Mouse (Mus musculus) ES-E14 (cell line): Measurements from ENCODE around the gene Fntb. TPM values are rescaled to one million over a fixed set of nuclear protein-coding genes. Genes with fewer than 3 reads are reported as not detected.

ENCODE experiments used
- DNase-seq: peaks from one replicate; pipeline ENCODE4 v3.0.0-alpha.2; 2013; ENCODE audit warnings: low read depth, low spot score
- H3K27ac ChIP-seq: 2 replicates; pipeline ENCODE4 v1.5.1; 2012; ENCODE audit warnings: low read depth, mild to moderate bottlenecking, low read length, moderate library complexity, mixed read lengths; ENCODE audit not compliant: poor library complexity, insufficient read depth, severe bottlenecking
- H3K36me3 ChIP-seq: 2 replicates; pipeline ENCODE4 v1.6.1; 2012; ENCODE audit warnings: mild to moderate bottlenecking, low read length, moderate library complexity, mixed read lengths; ENCODE audit not compliant: control insufficient read depth, poor library complexity, insufficient read depth, severe bottlenecking
- H3K4me1 ChIP-seq, 2 experiments: fragments of 150-350 bp in 1 of 2; sonication (generic) in 1 of 2; 2 replicates each; pipeline ENCODE4 v1.6.1; 2012; ENCODE audit warnings: low read length in 2 of 2, mild to moderate bottlenecking in 1 of 2, mixed read lengths in 1 of 2; ENCODE audit not compliant: control insufficient read depth in 2 of 2, insufficient read depth in 2 of 2, poor library complexity in 1 of 2
- H3K4me3 ChIP-seq, 2 experiments: fragments of 150-350 bp in 1 of 2; sonication (generic) in 1 of 2; 2 replicates each; pipeline ENCODE4 v1.5.1; 2012; ENCODE audit warnings: low read length in 2 of 2, low read depth in 1 of 2, mild to moderate bottlenecking in 1 of 2, mixed read lengths in 1 of 2; ENCODE audit not compliant: insufficient read depth in 1 of 2, poor library complexity in 1 of 2, severe bottlenecking in 1 of 2
- H3K9ac ChIP-seq: 2 replicates; pipeline ENCODE4 v1.6.1; 2012; ENCODE audit warnings: low read depth, mild to moderate bottlenecking, low read length, mixed read lengths; ENCODE audit not compliant: poor library complexity, insufficient read depth, severe bottlenecking
- H3K9me3 ChIP-seq: fragments of 150-350 bp; sonication (generic); 2 replicates; pipeline ENCODE4 v1.6.1; 2012; ENCODE audit warnings: low read depth, mild to moderate bottlenecking, low read length; ENCODE audit not compliant: control insufficient read depth, insufficient read depth
- CHD2 ChIP-seq: IDR thresholded peaks from 2 replicates; pipeline ENCODE4 v1.6.1; 2014; ENCODE audit warnings: mild to moderate bottlenecking, low read depth, low read length, inconsistent platforms
- HCFC1 ChIP-seq: IDR thresholded peaks from 2 replicates; pipeline ENCODE4 v1.6.1; 2012; ENCODE audit warnings: low read length, inconsistent platforms, borderline replicate concordance; ENCODE audit not compliant: insufficient read depth
- MAFK ChIP-seq: IDR thresholded peaks from 2 replicates; pipeline ENCODE4 v1.6.1; 2014; ENCODE audit warnings: mild to moderate bottlenecking, low read depth, low read length, inconsistent platforms; ENCODE audit not compliant: insufficient read depth
- ZC3H11A ChIP-seq: IDR thresholded peaks from 2 replicates; pipeline ENCODE4 v1.6.1; 2012; ENCODE audit warnings: low read depth, mild to moderate bottlenecking, inconsistent platforms, low read length, borderline replicate concordance
- ZNF384 ChIP-seq: IDR thresholded peaks from 2 replicates; pipeline ENCODE4 v1.6.1; 2012; ENCODE audit warnings: low read depth, low read length, inconsistent platforms
- in situ Hi-C, 2 experiments: fragments of 600-800 bp; cut with MboI; formaldehyde crosslinking; loops; one replicate each; pipeline ENCODE4 v1.15.1; 2025; ENCODE audit warnings: low sequenced_read_pairs in 2 of 2, inconsistent platforms in 1 of 2; ENCODE audit not compliant: unreplicated experiment in 2 of 2
- total RNA-seq: library from RNA; depleted of rRNA; stranded (reverse); fragments of 300-350 nt; gene quantifications from 2 replicates; pipeline ENCODE4 v1.2.3, GENCODE M21; 2012

The Fntb gene
- total RNA-seq, 1 experiment = 24.0 TPM

GRCm38 (mm10) chr12:76889404-76890184, 124.2 kb downstream of the Fntb start:
- no peak overlapping the region for H3K9ac ChIP-seq
- no peak for TF ChIP-seq HCFC1
- TF ChIP-seq MAFK = no peak
- TF ChIP-seq ZNF384 = no peak
- TF ChIP-seq ZC3H11A = no peak
- no peak for TF ChIP-seq CHD2
- H3K4me3 ChIP-seq = no peak overlapping the region
- no peak for DNase-seq
- in situ Hi-C loops = no loop called here
- H3K9me3 ChIP-seq = no peaks in the 10 kb centered on the region
- H3K36me3 ChIP-seq = peaks cover 22% of the 10 kb centered on the region; the same call in 1 of the 2 replicates
- H3K4me1 ChIP-seq = peaks cover 0 to 16% of the 10 kb centered on the region in 2 experiments; a peak in 3 of 4 replicates
- H3K27ac ChIP-seq = no peak overlapping the region

DNA sequence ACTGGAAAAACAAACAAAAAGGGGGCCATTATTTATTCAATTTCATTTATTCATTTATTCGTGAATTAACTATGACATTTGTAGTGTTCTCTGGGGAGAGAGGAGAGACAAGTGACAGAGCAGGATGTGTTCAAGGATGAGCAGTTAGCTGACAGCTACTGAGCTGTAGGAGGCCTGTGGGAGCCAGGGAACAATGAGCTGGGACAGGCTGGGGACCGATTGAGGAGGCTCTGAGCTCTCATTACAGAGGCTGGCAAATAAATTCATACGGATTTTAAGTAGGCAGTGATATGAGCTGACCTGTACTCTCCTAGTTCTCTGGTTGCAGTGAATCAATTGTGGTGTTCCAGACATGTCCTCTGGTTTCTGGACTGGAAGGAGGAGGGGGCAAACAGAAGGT, 125.8 kb downstream of the Fntb start:
- H3K27ac ChIP-seq = no peak overlapping the region
- H3K4me3 ChIP-seq = no peak overlapping the region
- peaks cover 22% of the 10 kb centered on the region; the same call in 1 of the 2 replicates for H3K36me3 ChIP-seq
- TF ChIP-seq ZC3H11A (no peak), MAFK (no peak)
- H3K9ac ChIP-seq = no peak overlapping the region
- no peak for DNase-seq
- H3K4me1 ChIP-seq = peaks cover 10 to 24% of the 10 kb centered on the region in 2 experiments
- in situ Hi-C loops = no loop called here
- no peaks in the 10 kb centered on the region for H3K9me3 ChIP-seq

DNA sequence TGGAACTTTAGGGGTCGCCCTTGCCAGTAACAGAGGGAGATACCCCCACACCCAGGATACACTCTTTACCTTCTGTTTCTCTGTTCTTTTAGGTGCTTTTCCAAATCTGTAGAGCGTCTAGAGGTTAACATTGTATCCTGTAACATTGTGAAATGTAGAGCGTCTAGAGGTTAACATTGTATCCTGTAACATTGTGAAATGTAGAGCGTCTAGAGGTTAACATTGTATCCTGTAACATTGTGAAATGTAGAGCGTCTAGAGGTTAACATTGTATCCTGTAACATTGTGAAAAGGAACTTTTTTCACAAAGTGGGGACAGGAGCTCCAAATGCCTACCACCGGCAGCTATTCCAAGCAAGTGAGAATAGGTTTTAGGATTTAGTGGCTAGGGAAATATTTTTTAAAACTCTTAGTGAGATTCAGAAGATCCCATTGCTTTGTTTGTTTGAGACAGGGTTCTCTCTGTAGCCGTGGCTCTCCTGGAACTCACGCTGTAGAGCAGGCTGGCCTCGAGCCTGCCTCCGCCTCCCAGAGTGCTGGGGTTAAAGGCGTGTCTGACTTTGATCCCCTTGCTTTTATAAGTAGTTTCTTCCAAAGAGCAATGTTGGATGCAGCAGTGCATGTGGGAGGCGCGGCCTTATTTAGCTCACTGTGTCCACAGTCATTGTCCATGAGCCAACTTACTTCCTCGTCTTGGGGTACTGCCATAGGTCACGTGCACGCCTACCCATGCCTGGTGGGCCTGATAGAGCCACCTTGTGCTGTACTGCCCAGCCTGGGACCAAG, 127.7 kb downstream of the Fntb start:
- H3K4me3 ChIP-seq = no peak overlapping the region
- in situ Hi-C loops = no loop called here
- H3K27ac ChIP-seq = 0 out of 2 replicates have a peak overlapping the region, but pooled peaks have one; percentile 34
- no peak for DNase-seq
- H3K4me1 ChIP-seq = peaks cover 18 to 30% of the 10 kb centered on the region in 2 experiments
- H3K36me3 ChIP-seq = peaks cover 17% of the 10 kb centered on the region; the same call in 1 of the 2 replicates
- no peak overlapping the region for H3K9ac ChIP-seq
- TF ChIP-seq ZC3H11A (no peak), MAFK (no peak), CHD2 (no peak), ZNF384 (no peak), HCFC1 (no peak)
- H3K9me3 ChIP-seq = no peaks in the 10 kb centered on the region

GRCm38 (mm10) chr12:76894792-76895559, 129.6 kb downstream of the Fntb start:
- Histone ChIP-seq H3K27ac (peak overlapping the region; percentile 69), H3K9me3 (no peaks in the 10 kb centered on the region), H3K4me3 (no peak overlapping the region), H3K9ac (no peak overlapping the region), H3K4me1 (peaks cover 18 to 36% of the 10 kb centered on the region in 2 experiments), H3K36me3 (peaks cover 13% of the 10 kb centered on the region; the same call in 1 of the 2 replicates)
- in situ Hi-C loops = no loop called here
- no peak for DNase-seq
- no peak for TF ChIP-seq HCFC1
- TF ChIP-seq ZNF384 = no peak
- no peak for TF ChIP-seq CHD2
- TF ChIP-seq MAFK = no peak
- TF ChIP-seq ZC3H11A = no peak
